Mouse (Mus musculus): ENCODE measurements around the gene Hoxb2. TPM values are rescaled to one million over a fixed set of nuclear protein-coding genes. Genes with fewer than 3 reads are reported as not detected.

Gene Hoxb2
- polyA plus RNA-seq, 1 experiment from 2014 or later: not detected

DNA sequence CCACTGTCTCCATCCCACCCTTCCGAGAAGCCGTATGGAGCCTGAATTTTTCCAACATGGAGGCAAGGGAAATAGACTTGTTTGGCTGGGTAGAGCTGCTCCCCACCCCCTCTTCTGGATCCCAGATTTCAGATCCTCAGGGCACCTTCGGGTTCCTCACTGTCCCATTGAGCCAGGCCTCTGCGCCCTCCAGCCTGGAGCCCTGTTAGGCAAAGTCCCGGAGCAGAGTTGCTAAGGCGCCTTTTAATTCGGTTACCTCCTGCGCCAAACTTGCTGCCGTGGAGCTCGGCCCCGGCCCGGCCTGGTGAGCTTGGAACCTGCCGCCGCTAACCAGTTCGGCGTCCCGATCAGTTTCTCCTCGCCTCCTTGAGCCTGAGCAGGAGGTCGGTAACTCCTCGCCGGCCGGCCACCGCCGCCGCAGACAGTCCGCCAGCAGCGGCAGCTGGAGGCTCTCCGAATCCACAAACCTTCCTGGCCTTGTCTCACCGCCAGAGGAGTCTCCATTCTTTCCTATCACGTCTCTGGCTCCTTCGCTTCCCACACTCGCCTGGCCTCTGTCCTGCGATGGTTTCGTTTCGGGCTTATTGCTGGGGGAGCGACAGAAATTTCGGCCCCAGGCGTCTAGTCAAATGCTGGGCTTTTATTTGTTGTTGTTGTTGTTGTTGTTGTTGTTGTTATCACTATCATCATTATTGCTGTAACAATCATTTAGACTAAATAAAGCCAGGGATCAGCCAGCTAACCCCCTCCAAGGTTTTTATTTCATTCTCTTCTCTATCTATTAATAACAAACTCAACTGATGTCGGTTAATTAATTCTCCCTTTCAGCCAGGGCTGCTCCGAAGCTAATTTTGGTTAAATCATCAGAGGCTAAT, 8.4 kb upstream of the Hoxb2 start:
- Histone ChIP-seq H3K27ac (ENCODE audit: low read length) (no peak overlapping the region), H3K36me3 (ENCODE audit: control insufficient read depth, insufficient read depth) (no peaks in the 10 kb centered on the region), H3K9ac (replicated peaks; ENCODE audit: low read depth, low read length) (no peak overlapping the region), H3K27me3 (replicated peaks; ENCODE audit: control insufficient read depth, insufficient read depth, low read length) (peaks cover 91% of the 10 kb centered on the region), H3K4me1 (replicated peaks; ENCODE audit: control insufficient read depth, insufficient read depth, low read length) (peaks cover 5% of the 10 kb centered on the region), H3K4me2 (ENCODE audit: low read length) (no peak overlapping the region), H3K4me3 (replicated peaks; ENCODE audit: low read length) (no peak overlapping the region), H3K9me3 (ENCODE audit: control insufficient read depth, low read length) (no peaks in the 10 kb centered on the region)
- no peak for ATAC-seq
- under 1% methylated on average over 40 of the region's 40 CpGs for WGBS

DNA sequence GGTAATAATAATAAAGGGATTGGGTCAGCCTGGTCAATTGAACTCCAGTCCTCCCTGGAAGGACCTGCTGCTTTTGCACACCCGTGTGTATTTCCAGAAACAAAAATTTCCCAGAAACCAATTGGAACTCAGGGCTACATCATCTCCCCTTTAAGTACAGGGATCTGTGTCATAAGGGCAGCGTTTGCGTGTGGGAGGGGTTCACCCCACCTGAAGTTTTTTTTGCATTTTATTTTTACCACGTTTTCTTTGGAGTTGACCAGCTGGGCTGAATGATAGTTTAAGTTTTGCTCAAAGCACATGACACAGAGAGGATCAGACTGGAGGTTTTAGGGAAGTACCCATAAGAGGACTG, 7.8 kb upstream of the Hoxb2 start:
- no peak overlapping the region for H3K4me3 ChIP-seq (replicated peaks; ENCODE audit: low read length)
- ATAC-seq: no peak
- H3K27me3 ChIP-seq (replicated peaks; ENCODE audit: control insufficient read depth, insufficient read depth, low read length): peaks cover 89% of the 10 kb centered on the region
- no peak overlapping the region for H3K27ac ChIP-seq (ENCODE audit: low read length)
- H3K36me3 ChIP-seq (ENCODE audit: control insufficient read depth, insufficient read depth): no peaks in the 10 kb centered on the region
- no peaks in the 10 kb centered on the region for H3K9me3 ChIP-seq (ENCODE audit: control insufficient read depth, low read length)
- no peak overlapping the region for H3K4me2 ChIP-seq (ENCODE audit: low read length)
- no peak overlapping the region for H3K9ac ChIP-seq (replicated peaks; ENCODE audit: low read depth, low read length)
- 2% methylated on average over 4 of the region's 4 CpGs for WGBS
- H3K4me1 ChIP-seq (replicated peaks; ENCODE audit: control insufficient read depth, insufficient read depth, low read length): peaks cover 5% of the 10 kb centered on the region

DNA sequence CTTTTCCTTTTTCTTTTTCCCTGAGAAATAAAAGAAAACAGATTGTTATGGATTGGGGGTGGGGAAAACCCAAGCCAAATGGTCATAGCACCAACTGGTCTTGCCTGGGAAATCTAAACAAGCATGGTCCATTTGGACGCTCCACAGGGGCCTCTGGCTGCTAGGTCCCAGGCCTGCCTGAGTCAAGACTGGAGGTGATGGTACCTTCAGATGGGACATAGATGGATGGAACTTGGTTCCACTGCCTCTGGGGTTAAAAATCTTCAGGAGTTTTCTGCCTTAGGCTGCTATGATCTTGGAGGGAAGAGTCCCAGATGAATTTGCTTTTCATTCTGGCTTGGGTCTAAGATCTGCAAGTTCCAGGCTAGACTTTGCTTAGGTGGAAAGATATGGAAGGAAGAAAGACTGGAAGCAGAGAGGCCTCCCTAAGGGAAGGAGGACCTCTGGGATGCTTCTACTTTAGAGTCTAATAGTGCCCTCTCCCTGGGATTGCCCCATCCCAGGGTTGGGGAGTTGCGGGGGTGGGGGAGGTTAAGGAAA, 7.0 kb upstream of the Hoxb2 start:
- no peak overlapping the region for H3K27ac ChIP-seq (ENCODE audit: low read length)
- H3K4me1 ChIP-seq (replicated peaks; ENCODE audit: control insufficient read depth, insufficient read depth, low read length): peaks cover 5% of the 10 kb centered on the region
- no peaks in the 10 kb centered on the region for H3K36me3 ChIP-seq (ENCODE audit: control insufficient read depth, insufficient read depth)
- peaks cover 88% of the 10 kb centered on the region for H3K27me3 ChIP-seq (replicated peaks; ENCODE audit: control insufficient read depth, insufficient read depth, low read length)
- no peaks in the 10 kb centered on the region for H3K9me3 ChIP-seq (ENCODE audit: control insufficient read depth, low read length)
- ATAC-seq: no peak
- H3K4me3 ChIP-seq (replicated peaks; ENCODE audit: low read length): no peak overlapping the region
- 5% methylated on average over 2 of the region's 2 CpGs for WGBS
- no peak overlapping the region for H3K4me2 ChIP-seq (ENCODE audit: low read length)
- no peak overlapping the region for H3K9ac ChIP-seq (replicated peaks; ENCODE audit: low read depth, low read length)

DNA sequence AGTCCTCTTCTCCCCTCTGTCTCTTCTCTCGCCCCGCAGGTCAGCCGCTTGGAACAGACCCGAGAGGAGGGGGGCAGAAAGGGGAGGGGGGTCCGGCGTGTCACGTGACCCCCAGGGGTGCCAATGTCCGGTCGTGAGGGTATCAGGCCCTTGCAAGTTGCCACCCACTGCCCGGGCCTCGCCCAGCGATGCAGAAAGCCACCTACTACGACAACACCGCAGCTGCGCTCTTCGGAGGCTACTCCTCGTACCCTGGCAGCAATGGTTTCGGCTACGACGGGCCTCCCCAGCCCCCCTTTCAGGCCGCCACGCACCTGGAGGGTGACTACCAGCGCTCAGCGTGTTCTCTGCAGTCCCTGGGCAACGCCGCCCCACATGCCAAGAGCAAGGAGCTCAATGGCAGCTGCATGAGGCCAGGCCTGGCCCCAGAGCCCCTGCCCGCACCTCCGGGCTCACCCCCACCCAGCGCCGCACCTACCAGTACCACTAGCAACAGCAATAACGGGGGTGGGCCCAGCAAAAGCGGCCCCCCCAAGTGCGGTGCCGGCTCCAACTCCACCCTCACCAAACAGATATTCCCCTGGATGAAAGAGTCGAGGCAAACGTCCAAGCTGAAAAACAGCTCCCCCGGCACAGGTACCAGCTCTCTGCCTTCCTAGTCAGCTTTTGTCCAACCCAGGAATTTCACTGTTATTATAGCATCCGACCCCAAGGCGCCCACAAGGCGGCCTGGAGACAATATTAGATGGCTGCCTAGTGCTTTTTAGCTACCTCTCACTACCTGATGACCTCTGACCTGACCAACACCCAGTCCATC, 6.1 kb upstream of the Hoxb2 start:
- Histone ChIP-seq H3K9me3 (ENCODE audit: control insufficient read depth, low read length) (no peaks in the 10 kb centered on the region), H3K4me2 (ENCODE audit: low read length) (no peak overlapping the region), H3K4me3 (replicated peaks; ENCODE audit: low read length) (no peak overlapping the region), H3K27ac (ENCODE audit: low read length) (no peak overlapping the region), H3K4me1 (replicated peaks; ENCODE audit: control insufficient read depth, insufficient read depth, low read length) (peaks cover 5% of the 10 kb centered on the region), H3K36me3 (ENCODE audit: control insufficient read depth, insufficient read depth) (no peaks in the 10 kb centered on the region), H3K9ac (replicated peaks; ENCODE audit: low read depth, low read length) (no peak overlapping the region), H3K27me3 (replicated peaks; ENCODE audit: control insufficient read depth, insufficient read depth, low read length) (peaks cover 88% of the 10 kb centered on the region)
- no peak for ATAC-seq
- under 1% methylated on average over 40 of the region's 40 CpGs for WGBS

DNA sequence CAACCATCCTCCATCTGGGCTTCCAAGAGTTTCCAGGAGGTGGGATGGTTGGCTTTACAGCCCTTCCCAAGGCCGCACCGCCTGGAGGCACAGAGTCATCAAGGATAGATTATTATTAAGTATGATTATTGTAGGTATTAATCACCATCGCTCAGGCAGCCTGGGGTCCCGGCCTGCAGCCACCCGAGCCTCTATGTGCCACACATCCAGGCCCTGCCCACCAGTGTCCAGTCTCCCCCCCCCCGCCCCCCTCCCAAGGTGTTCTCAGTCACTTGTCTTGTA, 5.5 kb upstream of the Hoxb2 start:
- H3K27ac ChIP-seq (ENCODE audit: low read length): no peak overlapping the region
- peaks cover 5% of the 10 kb centered on the region for H3K4me1 ChIP-seq (replicated peaks; ENCODE audit: control insufficient read depth, insufficient read depth, low read length)
- H3K27me3 ChIP-seq (replicated peaks; ENCODE audit: control insufficient read depth, insufficient read depth, low read length): peaks cover 88% of the 10 kb centered on the region
- no peak for ATAC-seq
- no peaks in the 10 kb centered on the region for H3K9me3 ChIP-seq (ENCODE audit: control insufficient read depth, low read length)
- no peak overlapping the region for H3K4me3 ChIP-seq (replicated peaks; ENCODE audit: low read length)
- no peak overlapping the region for H3K9ac ChIP-seq (replicated peaks; ENCODE audit: low read depth, low read length)
- no peaks in the 10 kb centered on the region for H3K36me3 ChIP-seq (ENCODE audit: control insufficient read depth, insufficient read depth)
- H3K4me2 ChIP-seq (ENCODE audit: low read length): no peak overlapping the region
- WGBS: 4% methylated on average over 6 of the region's 6 CpGs

DNA sequence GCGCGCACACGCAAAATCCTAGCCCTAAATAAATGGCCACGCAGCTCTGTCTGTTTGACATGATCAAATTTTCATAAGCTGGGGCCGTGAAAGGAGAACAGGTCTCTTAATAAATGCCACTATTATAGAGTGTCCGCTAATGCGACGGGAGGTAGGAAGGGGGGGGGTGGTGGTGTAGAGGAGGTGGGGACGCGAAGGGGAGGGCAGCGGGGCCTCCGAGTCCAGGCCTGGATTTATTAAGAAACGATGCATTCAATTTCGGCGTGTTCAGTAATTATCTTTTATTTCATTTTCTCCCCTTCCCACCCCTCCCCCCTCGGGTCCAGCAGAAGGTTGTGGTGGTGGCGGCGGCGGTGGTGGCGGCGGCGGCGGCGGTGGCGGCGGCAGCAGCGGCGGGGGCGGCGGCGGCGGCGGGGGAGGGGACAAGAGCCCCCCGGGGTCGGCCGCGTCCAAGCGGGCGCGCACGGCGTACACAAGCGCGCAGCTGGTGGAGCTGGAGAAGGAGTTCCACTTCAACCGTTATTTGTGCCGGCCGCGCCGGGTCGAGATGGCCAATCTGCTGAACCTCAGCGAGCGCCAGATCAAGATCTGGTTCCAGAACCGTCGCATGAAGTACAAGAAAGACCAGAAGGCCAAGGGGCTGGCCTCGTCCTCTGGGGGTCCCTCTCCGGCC, 5.0 kb upstream of the Hoxb2 start:
- Histone ChIP-seq H3K9ac (replicated peaks; ENCODE audit: low read depth, low read length) (no peak overlapping the region), H3K4me1 (replicated peaks; ENCODE audit: control insufficient read depth, insufficient read depth, low read length) (peaks cover 5% of the 10 kb centered on the region), H3K27me3 (replicated peaks; ENCODE audit: control insufficient read depth, insufficient read depth, low read length) (peaks cover 87% of the 10 kb centered on the region), H3K4me3 (replicated peaks; ENCODE audit: low read length) (no peak overlapping the region), H3K36me3 (ENCODE audit: control insufficient read depth, insufficient read depth) (no peaks in the 10 kb centered on the region), H3K27ac (ENCODE audit: low read length) (no peak overlapping the region), H3K4me2 (ENCODE audit: low read length) (no peak overlapping the region), H3K9me3 (ENCODE audit: control insufficient read depth, low read length) (no peaks in the 10 kb centered on the region)
- 2% methylated on average over 50 of the region's 56 CpGs for WGBS
- ATAC-seq: no peak

DNA sequence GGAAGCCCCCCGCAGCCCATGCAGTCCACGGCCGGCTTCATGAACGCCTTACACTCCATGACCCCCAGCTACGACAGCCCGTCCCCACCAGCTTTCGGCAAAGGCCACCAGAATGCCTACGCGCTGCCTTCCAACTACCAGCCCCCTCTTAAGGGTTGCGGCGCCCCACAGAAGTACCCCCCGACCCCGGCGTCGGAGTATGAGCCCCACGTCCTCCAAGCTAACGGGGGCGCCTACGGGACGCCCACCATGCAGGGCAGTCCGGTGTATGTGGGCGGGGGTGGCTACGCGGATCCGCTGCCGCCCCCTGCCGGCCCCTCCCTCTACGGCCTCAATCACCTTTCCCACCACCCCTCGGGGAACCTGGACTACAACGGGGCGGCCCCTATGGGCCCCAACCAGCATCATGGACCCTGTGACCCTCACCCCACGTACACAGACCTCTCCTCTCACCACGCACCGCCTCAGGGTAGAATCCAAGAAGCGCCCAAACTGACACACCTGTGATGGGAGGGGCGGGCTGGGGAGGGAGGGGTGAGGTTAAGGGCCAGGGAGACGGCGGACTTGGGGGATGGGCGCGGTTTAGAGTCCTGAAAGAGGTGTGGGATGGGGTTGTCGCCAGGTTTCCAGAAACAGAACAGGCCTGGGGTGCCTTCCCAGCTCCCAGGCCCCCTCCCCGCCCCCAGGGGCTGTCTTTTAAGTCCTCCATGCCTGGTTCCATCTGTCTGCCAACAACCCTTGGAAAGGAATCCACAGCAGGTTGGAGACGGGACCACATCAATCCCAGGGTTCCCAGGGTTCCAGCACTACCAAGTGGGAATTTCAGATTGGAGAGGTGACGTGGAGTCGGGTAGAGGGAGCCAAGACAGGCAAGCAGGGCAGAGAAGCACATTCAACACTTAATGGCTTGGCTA, 4.2 kb upstream of the Hoxb2 start:
- Histone ChIP-seq H3K9me3 (ENCODE audit: control insufficient read depth, low read length) (no peaks in the 10 kb centered on the region), H3K4me1 (replicated peaks; ENCODE audit: control insufficient read depth, insufficient read depth, low read length) (peaks cover 5% of the 10 kb centered on the region), H3K36me3 (ENCODE audit: control insufficient read depth, insufficient read depth) (no peaks in the 10 kb centered on the region), H3K4me2 (ENCODE audit: low read length) (no peak overlapping the region), H3K4me3 (replicated peaks; ENCODE audit: low read length) (no peak overlapping the region), H3K27ac (ENCODE audit: low read length) (no peak overlapping the region), H3K27me3 (replicated peaks; ENCODE audit: control insufficient read depth, insufficient read depth, low read length) (peaks cover 91% of the 10 kb centered on the region), H3K9ac (replicated peaks; ENCODE audit: low read depth, low read length) (no peak overlapping the region)
- ATAC-seq: no peak
- under 1% methylated on average over 39 of the region's 45 CpGs for WGBS

DNA sequence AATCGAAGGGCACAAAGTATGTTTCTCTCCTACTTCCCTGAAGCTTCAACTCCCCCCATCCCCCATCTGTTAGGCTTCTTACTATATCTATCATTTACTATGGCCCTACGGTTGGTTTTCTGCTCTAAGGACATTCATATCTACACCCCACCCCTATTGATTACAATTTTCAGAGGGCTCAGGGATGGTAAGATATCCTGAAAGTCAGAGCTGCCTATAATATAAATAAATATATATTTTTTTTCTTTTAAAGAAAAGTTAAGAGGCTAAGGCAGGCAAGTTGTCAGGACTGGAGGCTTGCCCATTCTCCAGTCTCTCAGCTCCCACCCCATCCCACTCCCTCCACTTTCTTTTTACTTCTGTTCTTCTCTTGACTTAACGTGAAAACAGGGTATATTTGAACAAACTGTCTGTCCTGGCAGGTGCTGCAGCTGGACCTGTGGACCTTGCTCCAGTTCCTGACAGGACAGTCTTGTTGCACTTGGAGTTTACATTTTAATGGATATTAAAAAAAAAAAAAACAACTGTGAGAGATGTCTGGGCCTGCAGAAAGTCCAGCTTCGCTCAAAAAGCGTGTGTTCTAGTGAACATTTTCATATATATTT, 3.3 kb upstream of the Hoxb2 start:
- Histone ChIP-seq H3K36me3 (ENCODE audit: control insufficient read depth, insufficient read depth) (no peaks in the 10 kb centered on the region), H3K4me1 (replicated peaks; ENCODE audit: control insufficient read depth, insufficient read depth, low read length) (peaks cover 5% of the 10 kb centered on the region; the same call in 1 of the 2 replicates), H3K9me3 (ENCODE audit: control insufficient read depth, low read length) (no peaks in the 10 kb centered on the region), H3K27me3 (replicated peaks; ENCODE audit: control insufficient read depth, insufficient read depth, low read length) (peaks cover 94% of the 10 kb centered on the region), H3K27ac (ENCODE audit: low read length) (no peak overlapping the region), H3K4me2 (ENCODE audit: low read length) (no peak overlapping the region), H3K4me3 (replicated peaks; ENCODE audit: low read length) (no peak overlapping the region), H3K9ac (replicated peaks; ENCODE audit: low read depth, low read length) (no peak overlapping the region)
- 5% methylated on average over 5 of the region's 5 CpGs for WGBS
- no peak for ATAC-seq
